Mouse (Mus musculus) MEL (cell line): Measurements from ENCODE around the gene Oasl2. TPM values are rescaled to one million over a fixed set of nuclear protein-coding genes. Genes with fewer than 3 reads are reported as not detected.
"Not testable (repeated sequence)": the region's sequence is repeated elsewhere in the genome, so short reads cannot be mapped to it uniquely, and the experiment has no call there.

Experiments used
- DNase-seq: peaks from one replicate; pipeline ENCODE4 v3.0.0; 2011; ENCODE audit warnings: low read depth, low spot score
- H3K27ac ChIP-seq: 2 replicates; pipeline ENCODE4 v1.5.1; 2012; ENCODE audit warnings: low read depth, mild to moderate bottlenecking, control low read depth, low read length, moderate library complexity; ENCODE audit not compliant: control insufficient read depth
- H3K27me3 ChIP-seq, 2 experiments: fragments of 150-350 bp in 1 of 2; sonication (generic) in 1 of 2; 2 replicates each; pipeline ENCODE4 v1.6.1; 2012; ENCODE audit warnings: low read length in 2 of 2, mild to moderate bottlenecking in 2 of 2, improper control_type of control experiment in 1 of 2, moderate library complexity in 1 of 2; ENCODE audit not compliant: insufficient read depth in 2 of 2, control insufficient read depth in 1 of 2
- H3K36me3 ChIP-seq, 2 experiments: 2 replicates each; pipeline ENCODE4 v1.6.1; 2012 to 2014; ENCODE audit warnings: low read length in 2 of 2, improper control_type of control experiment in 1 of 2, inconsistent platforms in 1 of 2, mild to moderate bottlenecking in 1 of 2; ENCODE audit not compliant: insufficient read depth in 2 of 2, control insufficient read depth in 1 of 2
- H3K4me1 ChIP-seq, 2 experiments: fragments of 150-350 bp in 1 of 2; sonication (generic) in 1 of 2; 2 replicates each; pipeline ENCODE4 v1.6.1; 2012; ENCODE audit warnings: low read length in 2 of 2, improper control_type of control experiment in 1 of 2, mild to moderate bottlenecking in 1 of 2; ENCODE audit not compliant: insufficient read depth in 2 of 2, control insufficient read depth in 1 of 2
- H3K4me3 ChIP-seq, 2 experiments: fragments of 150-350 bp in 1 of 2; sonication (generic) in 1 of 2; 2 replicates each; pipeline ENCODE4 v1.5.1; 2012; ENCODE audit warnings: low read depth in 2 of 2, low read length in 2 of 2, mild to moderate bottlenecking in 2 of 2, moderate library complexity in 2 of 2, control low read depth in 1 of 2, improper control_type of control experiment in 1 of 2; ENCODE audit not compliant: control insufficient read depth in 1 of 2, insufficient read depth in 1 of 2
- H3K79me2 ChIP-seq: 2 replicates; pipeline ENCODE4 v1.6.1; 2012; ENCODE audit warnings: mild to moderate bottlenecking, low read length, moderate library complexity; ENCODE audit not compliant: control insufficient read depth, poor library complexity, insufficient read depth
- H3K9ac ChIP-seq: 2 replicates; pipeline ENCODE4 v1.6.1; 2012; ENCODE audit warnings: low read depth, mild to moderate bottlenecking, control low read depth, low read length, moderate library complexity; ENCODE audit not compliant: control insufficient read depth, poor library complexity, severe bottlenecking
- H3K9me3 ChIP-seq: fragments of 150-350 bp; sonication (generic); replicated peaks from 2 replicates; pipeline ENCODE4 v1.6.1; 2012; ENCODE audit warnings: mild to moderate bottlenecking, low read length, improper control_type of control experiment, moderate library complexity; ENCODE audit not compliant: insufficient read depth
- BHLHE40 ChIP-seq: IDR thresholded peaks from 2 replicates; pipeline ENCODE4 v1.6.1; 2012; ENCODE audit warnings: low read depth, mild to moderate bottlenecking, inconsistent platforms, low read length, improper control_type of control experiment, borderline replicate concordance
- CHD1 ChIP-seq: IDR thresholded peaks from 2 replicates; pipeline ENCODE4 v1.6.1; 2012; ENCODE audit warnings: low read depth, mild to moderate bottlenecking, inconsistent platforms, low read length, improper control_type of control experiment
- HCFC1 ChIP-seq: IDR thresholded peaks from 2 replicates; pipeline ENCODE4 v1.6.1; 2012; ENCODE audit warnings: low read depth, mild to moderate bottlenecking, inconsistent platforms, low read length, improper control_type of control experiment, moderate library complexity
- MAFK ChIP-seq: IDR thresholded peaks from 2 replicates; pipeline ENCODE4 v1.6.1; 2011; ENCODE audit warnings: low read depth, mild to moderate bottlenecking, low read length, improper control_type of control experiment, borderline replicate concordance
- MAX ChIP-seq: IDR thresholded peaks from 2 replicates; pipeline ENCODE4 v1.6.1; 2011; ENCODE audit warnings: low read length, improper control_type of control experiment
- MAZ ChIP-seq: IDR thresholded peaks from 2 replicates; pipeline ENCODE4 v1.6.1; 2012; ENCODE audit warnings: low read depth, mild to moderate bottlenecking, inconsistent platforms, low read length, improper control_type of control experiment
- MEF2A ChIP-seq: IDR thresholded peaks from 2 replicates; pipeline ENCODE4 v1.6.1; 2014; ENCODE audit warnings: low read depth, mild to moderate bottlenecking, inconsistent platforms, low read length, improper control_type of control experiment; ENCODE audit not compliant: poor library complexity, insufficient replicate concordance, severe bottlenecking; ENCODE audit errors: extremely low read depth
- MXI1 ChIP-seq: IDR thresholded peaks from 2 replicates; pipeline ENCODE4 v1.6.1; 2011; ENCODE audit warnings: mild to moderate bottlenecking, low read depth, low read length, improper control_type of control experiment
- NRF1 ChIP-seq: IDR thresholded peaks from 2 replicates; pipeline ENCODE4 v1.6.1; 2014; ENCODE audit warnings: low read depth, mild to moderate bottlenecking, inconsistent platforms, low read length, improper control_type of control experiment, moderate library complexity; ENCODE audit not compliant: poor library complexity, insufficient read depth, severe bottlenecking
- POLR2A ChIP-seq, 2 experiments: IDR thresholded peaks; 2 replicates each; pipeline ENCODE4 v1.6.1; 2011 to 2012; ENCODE audit warnings: low read length in 2 of 2, mild to moderate bottlenecking in 2 of 2, control low read depth in 1 of 2, improper control_type of control experiment in 1 of 2, low read depth in 1 of 2, moderate library complexity in 1 of 2; ENCODE audit not compliant: control insufficient read depth in 1 of 2, insufficient read depth in 1 of 2, poor library complexity in 1 of 2
- POLR2AphosphoS2 ChIP-seq: IDR thresholded peaks from 2 replicates; pipeline ENCODE4 v1.6.1; 2011; ENCODE audit warnings: low read length, improper control_type of control experiment
- SMC3 ChIP-seq: IDR thresholded peaks from 2 replicates; pipeline ENCODE4 v1.6.1; 2011; ENCODE audit warnings: low read depth, low read length, improper control_type of control experiment
- TAL1 ChIP-seq: IDR thresholded peaks from 2 replicates; pipeline ENCODE4 v1.6.1; 2012; ENCODE audit warnings: mild to moderate bottlenecking, inconsistent platforms, low read length, moderate library complexity, mixed read lengths
- USF1 ChIP-seq: IDR thresholded peaks from 2 replicates; pipeline ENCODE4 v1.6.1; 2014; ENCODE audit warnings: low read depth, mild to moderate bottlenecking, inconsistent platforms, low read length, improper control_type of control experiment, moderate library complexity
- USF2 ChIP-seq, 2 experiments: IDR thresholded peaks; 2 replicates each; pipeline ENCODE4 v1.6.1; 2011 to 2012; ENCODE audit warnings: improper control_type of control experiment in 2 of 2, low read length in 2 of 2, borderline replicate concordance in 1 of 2, inconsistent platforms in 1 of 2, low read depth in 1 of 2, mild to moderate bottlenecking in 1 of 2; ENCODE audit not compliant: insufficient read depth in 1 of 2
- ZC3H11A ChIP-seq: IDR thresholded peaks from 2 replicates; pipeline ENCODE4 v1.6.1; 2012; ENCODE audit warnings: low read depth, mild to moderate bottlenecking, inconsistent platforms, low read length, improper control_type of control experiment
- ZNF384 ChIP-seq: IDR thresholded peaks from 2 replicates; pipeline ENCODE4 v1.6.1; 2012; ENCODE audit warnings: low read depth, mild to moderate bottlenecking, inconsistent platforms, low read length, improper control_type of control experiment
- polyA plus RNA-seq, 2 experiments: library from polyadenylated mRNA; stranded (reverse) in 1 of 2; unstranded in 1 of 2; fragments of >175 nt in 1 of 2; fragments of >200 nt in 1 of 2; gene quantifications; 2 replicates each; pipeline versions ENCODE4 v1.2.1 to v1.2.4; 2012; ENCODE audit warnings: low replicate concordance in 2 of 2, low read depth in 1 of 2; ENCODE audit not compliant: insufficient read length in 2 of 2, insufficient read depth in 1 of 2, missing spikeins in 1 of 2
- total RNA-seq: library from RNA; depleted of rRNA; stranded (reverse); fragments of 300-350 nt; gene quantifications from 2 replicates; pipeline ENCODE4 v1.2.3, GENCODE M21; 2012

The Oasl2 gene
- total and polyA plus RNA-seq, 3 experiments = 0.27 to 0.63 TPM; not detected in 1

DNA sequence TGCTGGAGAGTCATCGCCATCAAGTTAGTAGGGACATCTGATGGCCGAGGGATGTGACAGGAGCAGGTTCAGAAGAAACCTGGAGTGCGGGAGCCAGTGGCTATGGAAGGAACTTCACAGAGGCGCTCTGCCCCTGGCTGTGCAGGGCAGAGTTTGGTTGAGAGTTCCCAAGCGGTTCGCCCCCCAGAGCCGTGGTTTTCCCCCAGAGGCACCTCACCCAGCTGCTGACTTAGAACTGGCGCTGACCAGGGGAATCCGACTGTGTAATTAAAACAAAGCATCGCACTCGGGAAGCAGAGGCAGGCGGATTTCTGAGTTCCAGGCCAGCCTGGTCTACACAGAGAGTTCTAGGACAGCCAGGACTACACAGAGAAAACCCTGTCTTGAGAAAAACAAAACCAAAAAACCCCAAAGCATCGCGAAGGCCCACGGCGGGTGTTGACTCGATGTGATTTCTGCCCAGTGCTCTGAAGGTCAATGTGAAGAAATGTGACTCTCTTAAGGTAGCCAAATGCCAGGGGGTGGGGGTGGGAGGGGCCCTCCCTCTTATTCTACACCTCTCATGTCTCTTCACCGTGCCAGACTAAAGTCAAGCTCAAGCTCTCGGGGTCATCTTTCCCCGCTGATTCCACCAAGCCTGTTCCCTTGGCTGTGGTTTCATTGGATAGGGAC is 45.0 kb upstream of the Oasl2 start:
- no peaks in the 10 kb centered on the region; a peak in 1 of 4 replicates for H3K27me3 ChIP-seq
- no peaks in the 10 kb centered on the region for H3K9me3 ChIP-seq
- no peak overlapping the region for H3K4me3 ChIP-seq
- no peak overlapping the region for H3K9ac ChIP-seq
- H3K79me2 ChIP-seq = no peaks in the 10 kb centered on the region
- no peaks in the 10 kb centered on the region for H3K36me3 ChIP-seq
- H3K27ac ChIP-seq = no peak overlapping the region
- DNase-seq = no peak
- H3K4me1 ChIP-seq = no peaks in the 10 kb centered on the region
- TF ChIP-seq NRF1 (no peak), TAL1 (no peak), MEF2A (no peak), BHLHE40 (no peak), POLR2AphosphoS2 (no peak), CHD1 (no peak), HCFC1 (no peak), MXI1 (no peak), MAX (no peak), USF2 (IDR thresholded peaks at IDR 0.05; ENCODE audit: borderline replicate concordance in 1 of 2, insufficient read depth in 1 of 2, low read depth in 1 of 2, low read length in 2 of 2) (no peak), MAZ (no peak), SMC3 (no peak), ZC3H11A (no peak), MAFK (no peak), ZNF384 (no peak), POLR2A (IDR thresholded peaks at IDR 0.05; ENCODE audit: control insufficient read depth in 1 of 2, insufficient read depth in 1 of 2, low read depth in 1 of 2, low read length in 2 of 2, poor library complexity in 1 of 2) (no peak), USF1 (no peak)

DNA sequence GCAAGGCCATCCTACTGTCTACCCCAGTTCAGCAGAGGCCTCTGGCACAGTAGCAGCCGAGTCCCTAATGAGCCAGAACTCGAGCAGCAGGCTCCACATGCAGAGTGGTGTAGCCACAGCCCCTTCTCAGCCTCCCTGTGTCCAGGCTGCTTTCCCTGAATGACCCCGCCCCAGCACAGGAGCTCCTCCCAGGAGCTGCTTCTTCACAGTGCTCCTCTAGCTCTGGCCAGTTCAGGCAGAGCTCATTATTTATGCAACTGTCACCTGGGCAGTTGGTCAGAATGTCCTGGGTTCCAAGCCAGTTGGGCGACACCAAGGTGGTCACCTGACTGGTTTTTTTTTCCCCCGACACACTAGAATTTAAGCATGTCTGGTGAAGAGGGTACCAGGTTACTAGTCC is 43.4 kb upstream of the Oasl2 start, which contains the start of gene 4930519G04Rik:
TSS of gene 4930519G04Rik (plus strand) at position 301 of the 400 bp plus-strand sequence.
- DNase-seq = not testable (repeated sequence)

More for the DNA sequence above, 43.4 kb upstream of the Oasl2 start, which contains the start of gene 4930519G04Rik:
- H3K9me3 ChIP-seq, H3K27ac ChIP-seq, H3K27me3 ChIP-seq, H3K79me2 ChIP-seq, H3K36me3 ChIP-seq, H3K4me3 ChIP-seq, H3K4me1 ChIP-seq, H3K9ac ChIP-seq: not testable (repeated sequence)
